ENCODE assay signal across 9 mouse cellular contexts in the genomic region with DNA sequence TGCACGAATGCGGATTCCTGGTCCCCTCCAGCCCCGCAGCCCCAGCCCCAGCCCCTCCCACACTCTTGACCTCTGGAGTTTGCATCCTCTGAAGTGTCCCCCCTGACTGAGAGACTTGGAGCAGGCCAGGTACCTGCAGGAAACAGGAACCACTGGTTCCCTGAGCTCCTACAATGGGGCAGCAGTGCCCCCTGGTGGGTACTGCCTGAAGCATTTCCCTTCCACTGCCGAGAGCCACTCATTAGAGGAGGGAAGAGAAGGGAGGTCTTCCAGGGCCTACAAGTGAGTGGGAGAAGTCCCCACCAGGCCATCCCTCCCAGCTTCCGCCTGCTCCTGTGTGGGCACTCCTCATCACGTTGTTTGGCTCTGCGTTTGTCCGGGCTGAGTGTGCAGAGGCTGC. TPM values are rescaled to one million over a fixed set of nuclear protein-coding genes. Genes with fewer than 3 reads are reported as not detected.
DNase-seq lines count a peak whose midpoint lies in the region; ATAC-seq lines count a peak whose summit lies in the region.
"Had no signal": no experiment of that assay in that cellular context is flagged by ENCODE, and none has a peak within 500 bp of the region (broad histone marks: within the 10 kb centered on the region; RNA-seq: fewer than 3 reads in every experiment).

No protein-coding gene starts in this region.

- no peaks in the 10 kb centered on the region for H3K36me3 ChIP-seq in midbrain, embryonic 10.5 days
- H3K36me3 ChIP-seq: stomach, embryonic 15.5 days had no signal

- H3K27ac ChIP-seq in midbrain, embryonic 10.5 days (replicated peaks): peak overlapping the region; percentile 59
- H3K27ac ChIP-seq: stomach, embryonic 15.5 days had no signal

- H3K4me1 ChIP-seq in midbrain, embryonic 10.5 days: peaks cover 19% of the 10 kb centered on the region
- H3K4me1 ChIP-seq: stomach, embryonic 15.5 days had no signal

- 12% methylated on average over 8 of the region's 8 CpGs for WGBS in midbrain, embryonic 10.5 days

- ATAC-seq in monocyte, adult 5-6 weeks (replicated peaks; ENCODE audit: insufficient number of reproducible peaks, low FRiP score, low TSS enrichment, poor library complexity, severe bottlenecking): no peak; the same call in 1 of the 2 replicates

- H3K4me3 ChIP-seq in midbrain, embryonic 10.5 days: no peak overlapping the region
- H3K4me3 ChIP-seq: stomach, embryonic 15.5 days had no signal

- H3K9me3 ChIP-seq in midbrain, embryonic 10.5 days (replicated peaks): no peaks in the 10 kb centered on the region
- H3K9me3 ChIP-seq: stomach, embryonic 15.5 days had no signal

- H3K27me3 ChIP-seq in midbrain, embryonic 10.5 days (ENCODE audit: low read depth, poor library complexity, severe bottlenecking): peaks cover 50% of the 10 kb centered on the region
- H3K27me3 ChIP-seq: stomach, embryonic 15.5 days had no signal

- intact Hi-C loops in left cerebral cortex, postnatal 10 days (cut with DNase I): loop anchor here (2.0 to 10.0 kb wide), 2 partner anchors 202 to 344 kb away; no protein-coding TSS in a partner anchor

- peak; percentile 72 for DNase-seq in adipocyte (ENCODE audit: low spot score)
- peak; percentile 75 to 87 for DNase-seq in cerebellum, postnatal 4 days (ENCODE audit: low spot score in 2 of 2)
- peak; percentile 67 for DNase-seq in gastrocnemius, adult 18-20 months (ENCODE audit: low spot score)
- DNase-seq in induced T-regulatory cell, adult 2 months (ENCODE audit: low read depth): peak; percentile 88
- peak; percentile 67 to 83 for DNase-seq in left cerebral cortex, postnatal 10 days (ENCODE audit: extremely low spot score in 1 of 2, low spot score in 2 of 2)
- DNase-seq in midbrain, embryonic 10.5 days (ENCODE audit: low spot score): peak; percentile 83
- peak; percentile 93 for DNase-seq in right cerebral cortex, postnatal 4 days

RNA-seq across cellular contexts. Expression of a gene that starts 44.5 kb away (rescaled TPM):
- total RNA-seq in gastrocnemius, adult 18-20 months (2021): 1 to 10 TPM; 8.5 to 9.4 TPM
- total RNA-seq in left cerebral cortex, postnatal 10 days (2021): 1 to 10 TPM; 8.1 to 9.4 TPM
- polyA plus RNA-seq in midbrain, embryonic 10.5 days (2016; fragmentation: Nextera tagmentation; extraction: Ambion mirVana): 5.1 and 5.9 TPM in 2 replicates
- 197 to 239 TPM (median 203 TPM) in 3 replicates for total RNA-seq in monocyte, adult 5-6 weeks (2017)

Comparison
In these comparisons a context has a peak if more than half of its experiments do, and no peak if none do; other contexts are left out.
1. RNA of a gene that starts 44.5 kb away (total RNA-seq): 197 to 239 TPM in monocyte, adult 5-6 weeks; 8.5 to 9.4 TPM in gastrocnemius, adult 18-20 months and 8.1 to 9.4 TPM in left cerebral cortex, postnatal 10 days; every median in the first group is over 10 times any median in the second.
2. Peak in every context shown above with its lines, with median percentiles within 50 percentile points of each other: DNase-seq.